Comparison of ENCODE assay signal across 23 mouse cellular contexts in the genomic region with DNA sequence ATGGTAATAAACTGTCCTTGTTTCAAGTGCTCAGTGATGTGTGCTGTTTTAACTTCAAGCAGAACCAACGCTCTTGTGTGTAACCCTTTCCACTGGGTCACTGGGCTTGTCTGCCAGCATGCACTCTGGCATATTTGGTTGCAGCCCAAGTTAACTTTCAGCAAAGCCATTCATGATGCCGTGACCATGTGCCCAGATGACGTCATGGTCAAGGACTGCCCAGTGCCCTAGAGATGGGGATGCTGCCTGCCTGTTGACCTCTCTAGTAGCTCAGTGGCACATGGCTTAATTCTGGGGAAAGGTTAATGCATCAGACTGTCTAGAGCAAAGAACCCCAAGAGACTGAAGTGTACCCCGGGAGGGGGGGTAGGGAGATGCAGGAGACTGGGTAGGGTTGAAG. TPM values are rescaled to one million over a fixed set of nuclear protein-coding genes. Genes with fewer than 3 reads are reported as not detected.
DNase-seq lines count a peak whose midpoint lies in the region; ATAC-seq and TF ChIP-seq lines count a peak whose summit lies in the region.
"Had no signal": no experiment of that assay in that cellular context is flagged by ENCODE, and none has a peak within 500 bp of the region (broad histone marks: within the 10 kb centered on the region; RNA-seq: fewer than 3 reads in every experiment).

No protein-coding gene starts in this region.

- H3K27ac ChIP-seq in gastrocnemius, adult 2 months = no peak overlapping the region
- H3K27ac ChIP-seq in kidney, embryonic 15.5 days = no peak overlapping the region
- no peak overlapping the region for H3K27ac ChIP-seq in forebrain, embryonic 11.5 days (ENCODE audit: low read depth, low read length)
- H3K27ac ChIP-seq: left cerebral cortex, adult 2 months had no signal

- intact Hi-C loops in gastrocnemius, adult 2 months (cut with DNase I) = no loop called here
- intact Hi-C loops in heart, postnatal 10 days (cut with DNase I) = no loop called here

- no peaks in the 10 kb centered on the region for H3K9me3 ChIP-seq in kidney, embryonic 15.5 days (replicated peaks)
- no peaks in the 10 kb centered on the region for H3K9me3 ChIP-seq in forebrain, embryonic 11.5 days (ENCODE audit: control insufficient read depth, low read length)
- H3K9me3 ChIP-seq: G1E had no signal

- no peak overlapping the region for H3K4me2 ChIP-seq in kidney, embryonic 15.5 days
- H3K4me2 ChIP-seq in forebrain, embryonic 11.5 days (ENCODE audit: low read depth, low read length, severe bottlenecking) = no peak overlapping the region
- H3K4me2 ChIP-seq: lung, embryonic 14.5 days had no signal

- no peaks in the 10 kb centered on the region for H3K36me3 ChIP-seq in kidney, embryonic 15.5 days
- H3K36me3 ChIP-seq in forebrain, embryonic 11.5 days (ENCODE audit: control insufficient read depth, insufficient read depth, low read length) = no peaks in the 10 kb centered on the region
- H3K36me3 ChIP-seq: G1E had no signal

- peak; percentile 20 for DNase-seq in gastrocnemius, adult 2 months
- no peak for DNase-seq in gastrocnemius, postnatal 10 days
- DNase-seq in kidney, adult 18-20 months = peak; percentile 80
- DNase-seq in adipocyte (ENCODE audit: low spot score) = peak; percentile 84
- DNase-seq in heart, postnatal 10 days = peak; percentile 51 to 59
- DNase-seq in ovary, postnatal 10 days (ENCODE audit: low spot score) = no peak
- DNase-seq in forebrain, embryonic 11.5 days (ENCODE audit: low spot score) = no peak
- DNase-seq: cerebellum, adult 11 months; cerebellum, postnatal 14 days; forebrain, postnatal 0 days; layer of hippocampus, adult 9-11 months; left cerebral cortex, postnatal 4 days; liver; lung, embryonic 14.5 days; lung, postnatal 36 days; retina, postnatal 1 day; thymus, adult 2 months had no signal

- peaks cover 23% of the 10 kb centered on the region for H3K4me1 ChIP-seq in kidney, embryonic 15.5 days
- H3K4me1 ChIP-seq in forebrain, embryonic 11.5 days (replicated peaks; ENCODE audit: control insufficient read depth, insufficient read depth, low read length) = no peaks in the 10 kb centered on the region

- H3K9ac ChIP-seq in kidney, embryonic 15.5 days = no peak overlapping the region
- no peak overlapping the region for H3K9ac ChIP-seq in forebrain, embryonic 11.5 days (ENCODE audit: low read length)
- H3K9ac ChIP-seq: forebrain, postnatal 0 days; lung, embryonic 14.5 days had no signal

- TF ChIP-seq CTCF in gastrocnemius, adult 2 months (IDR thresholded peaks at IDR 0.05) = no peak

- H3K27me3 ChIP-seq in kidney, embryonic 15.5 days = no peaks in the 10 kb centered on the region
- H3K27me3 ChIP-seq in forebrain, embryonic 11.5 days (ENCODE audit: control insufficient read depth, insufficient read depth, low read length) = no peaks in the 10 kb centered on the region; the same call in 1 of the 2 replicates

- no peak for ATAC-seq in kidney, embryonic 15.5 days (replicated peaks; ENCODE audit: low FRiP score)
- ATAC-seq in forebrain, embryonic 11.5 days (replicated peaks; ENCODE audit: low FRiP score) = no peak
- ATAC-seq: activated CD4-positive, CD25-positive, alpha-beta regulatory T cell, adult 4 months; forebrain, postnatal 0 days; hindbrain, embryonic 16.5 days; intestine, embryonic 16.5 days had no signal

- WGBS in kidney, embryonic 15.5 days = 72% methylated on average over 4 of the region's 4 CpGs
- WGBS in forebrain, embryonic 11.5 days = 91% methylated on average over 4 of the region's 4 CpGs

- H3K4me3 ChIP-seq in gastrocnemius, adult 2 months = no peak overlapping the region
- no peak overlapping the region for H3K4me3 ChIP-seq in kidney, embryonic 15.5 days (replicated peaks)
- no peak overlapping the region for H3K4me3 ChIP-seq in forebrain, embryonic 11.5 days (ENCODE audit: low read depth, low read length)
- H3K4me3 ChIP-seq: left cerebral cortex, adult 2 months had no signal

RNA-seq across cellular contexts. Expression of gene Gadd45g, which starts 24.7 kb away (rescaled TPM):
- 100 to 1,000 TPM in 1 of 2 experiments, 10 to 100 TPM in 1; 22.4 to 127 TPM for total RNA-seq in gastrocnemius, adult 2 months (2021)
- 10 to 100 TPM in 1 of 2 experiments, 1 to 10 TPM in 1; 8.5 to 33.5 TPM for total RNA-seq in gastrocnemius, postnatal 10 days (2021)
- polyA plus RNA-seq in kidney, embryonic 15.5 days (2015; fragmentation: Nextera tagmentation; extraction: Ambion mirVana) = 40.2 and 42.8 TPM in 2 replicates
- 10 to 100 TPM; 27.8 to 37.9 TPM for total RNA-seq in heart, postnatal 10 days (2021)
- polyA plus RNA-seq in forebrain, embryonic 11.5 days (2014; fragmentation: Nextera tagmentation; extraction: Ambion mirVana) = 157 and 169 TPM in 2 replicates

Comparison
In these comparisons a context has a peak if more than half of its experiments do, and no peak if none do; other contexts are left out.
1. DNase-seq: peak in gastrocnemius, adult 2 months (single experiment), kidney, adult 18-20 months (single experiment), adipocyte (single experiment) and heart, postnatal 10 days (2 of 2); none in gastrocnemius, postnatal 10 days (single experiment), ovary, postnatal 10 days (single experiment) and forebrain, embryonic 11.5 days (single experiment).